Mouse (Mus musculus) limb, embryonic 12.5 days (tissue): Measurements from ENCODE around the gene Mbd3. TPM values are rescaled to one million over a fixed set of nuclear protein-coding genes. Genes with fewer than 3 reads are reported as not detected.

Experiments used
- ATAC-seq: fragments of 200-750 bp; cut with Nextera tagmentation; 2 replicates; pipeline ENCODE4 v1.8.0; 2017; ENCODE audit warnings: low read depth, moderate TSS enrichment; ENCODE audit not compliant: insufficient number of reproducible peaks, insufficient read depth, low FRiP score, low TSS enrichment
- H3K27ac ChIP-seq: fragments of 300-500 bp; sonication (generic); 2 replicates; pipeline ENCODE4 v1.5.1; 2016; ENCODE audit warnings: mild to moderate bottlenecking, moderate library complexity
- H3K27me3 ChIP-seq: fragments of 300-500 bp; sonication (generic); 2 replicates; pipeline ENCODE4 v1.6.1; 2016; ENCODE audit warnings: mild to moderate bottlenecking, moderate library complexity
- H3K36me3 ChIP-seq: fragments of 300-500 bp; sonication (generic); 2 replicates; pipeline ENCODE4 v1.6.1; 2016; ENCODE audit warnings: mild to moderate bottlenecking, moderate library complexity
- H3K4me1 ChIP-seq: fragments of 300-500 bp; sonication (generic); replicated peaks from 2 replicates; pipeline ENCODE4 v1.6.1; 2016
- H3K4me2 ChIP-seq: fragments of 300-500 bp; sonication (generic); 2 replicates; pipeline ENCODE4 v1.6.1; 2016; ENCODE audit warnings: mild to moderate bottlenecking, moderate library complexity
- H3K4me3 ChIP-seq: fragments of 300-500 bp; sonication (generic); replicated peaks from 2 replicates; pipeline ENCODE4 v1.5.1; 2016; ENCODE audit warnings: mild to moderate bottlenecking
- H3K9ac ChIP-seq: fragments of 300-500 bp; sonication (generic); replicated peaks from 2 replicates; pipeline ENCODE4 v1.6.1; 2016; ENCODE audit warnings: mild to moderate bottlenecking, moderate library complexity
- H3K9me3 ChIP-seq: fragments of 300-500 bp; sonication (generic); 2 replicates; pipeline ENCODE4 v1.6.1; 2016; ENCODE audit warnings: mild to moderate bottlenecking, moderate library complexity
- WGBS: fragments of 180-500 bp; shearing (Covaris S2); methylation state at CpG from one replicate; pipeline ENCODE4 v1.1.7; 2016; 5-methylcytosine and 5-hydroxymethylcytosine counted together
- polyA plus RNA-seq: library from polyadenylated mRNA; unstranded; fragments of >200 nt; fragmentation: Nextera tagmentation; extraction: Ambion mirVana; gene quantifications from 2 replicates; pipeline ENCODE4 v1.2.1, GENCODE M21; 2016

The Mbd3 gene
- polyA plus RNA-seq, 1 experiment from 2014 or later = 364 TPM

DNA sequence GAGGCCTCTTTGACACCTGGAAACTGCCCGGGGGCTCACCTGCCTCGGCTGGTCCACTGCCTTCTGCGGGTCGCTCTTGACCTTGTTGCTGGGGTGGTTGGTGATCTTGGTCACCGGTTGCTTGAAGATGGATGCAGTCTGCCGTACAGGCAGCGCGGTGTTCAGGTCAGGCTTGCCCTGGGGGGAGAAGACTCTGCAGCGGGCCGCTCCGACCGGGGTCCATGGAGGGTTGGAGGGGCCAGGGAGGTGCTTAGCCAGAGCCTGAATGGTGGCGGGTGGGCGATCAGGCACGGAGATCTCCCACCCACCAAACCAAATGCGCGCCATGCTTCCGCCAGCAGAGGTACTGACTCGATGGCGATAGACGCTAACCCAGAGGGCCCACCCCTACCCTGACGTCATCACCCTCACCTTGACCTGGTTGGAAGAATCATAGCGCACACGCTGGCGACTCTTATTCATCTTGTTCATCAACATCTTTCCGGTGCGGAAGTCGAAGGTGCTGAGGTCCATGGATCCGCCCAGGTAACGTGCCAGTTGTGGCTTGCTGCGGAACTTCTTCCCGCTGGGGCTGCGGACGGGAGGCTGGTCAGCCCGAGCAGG is 4.2 kb downstream of the Mbd3 start:
- H3K9me3 ChIP-seq = no peaks in the 10 kb centered on the region
- 94% methylated on average over 35 of the region's 35 CpGs for WGBS
- peaks cover 76% of the 10 kb centered on the region for H3K36me3 ChIP-seq

DNA sequence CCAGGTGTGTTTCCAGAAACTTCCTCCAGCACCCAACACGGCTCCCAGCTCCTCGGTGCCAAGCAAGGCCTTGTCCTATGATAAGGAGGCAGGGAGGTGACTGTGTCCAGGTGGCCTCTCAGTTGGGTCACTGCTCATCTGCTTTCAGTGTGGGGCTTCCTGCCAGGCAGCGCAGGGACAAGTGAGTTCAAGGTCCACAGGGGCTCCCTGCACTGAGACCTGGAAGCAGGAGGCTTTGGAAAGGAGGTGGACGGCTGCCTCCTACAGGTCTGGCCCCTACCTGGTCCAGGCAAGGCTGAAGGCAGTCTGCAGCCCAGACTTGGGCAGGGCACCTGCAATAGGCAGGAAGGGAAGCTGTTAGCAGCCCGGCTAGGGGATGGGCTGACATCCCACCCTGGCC is 6.7 kb downstream of the Mbd3 start:
- no peaks in the 10 kb centered on the region for H3K27me3 ChIP-seq
- H3K4me3 ChIP-seq = no peak overlapping the region
- 93% methylated on average over 5 of the region's 5 CpGs for WGBS
- no peaks in the 10 kb centered on the region for H3K9me3 ChIP-seq
- no peak overlapping the region for H3K4me2 ChIP-seq
- ATAC-seq = no peak
- peaks cover 26% of the 10 kb centered on the region for H3K4me1 ChIP-seq
- H3K36me3 ChIP-seq = peaks cover 81% of the 10 kb centered on the region
- no peak overlapping the region for H3K27ac ChIP-seq
- no peak overlapping the region for H3K9ac ChIP-seq

More for the DNA sequence above, 4.2 kb downstream of the Mbd3 start:
- Histone ChIP-seq H3K4me2 (no peak overlapping the region), H3K9ac (no peak overlapping the region), H3K27ac (no peak overlapping the region), H3K27me3 (no peaks in the 10 kb centered on the region), H3K4me1 (peaks cover 21% of the 10 kb centered on the region), H3K4me3 (no peak overlapping the region; the same call in 1 of the 2 replicates)
- ATAC-seq = no peak

DNA sequence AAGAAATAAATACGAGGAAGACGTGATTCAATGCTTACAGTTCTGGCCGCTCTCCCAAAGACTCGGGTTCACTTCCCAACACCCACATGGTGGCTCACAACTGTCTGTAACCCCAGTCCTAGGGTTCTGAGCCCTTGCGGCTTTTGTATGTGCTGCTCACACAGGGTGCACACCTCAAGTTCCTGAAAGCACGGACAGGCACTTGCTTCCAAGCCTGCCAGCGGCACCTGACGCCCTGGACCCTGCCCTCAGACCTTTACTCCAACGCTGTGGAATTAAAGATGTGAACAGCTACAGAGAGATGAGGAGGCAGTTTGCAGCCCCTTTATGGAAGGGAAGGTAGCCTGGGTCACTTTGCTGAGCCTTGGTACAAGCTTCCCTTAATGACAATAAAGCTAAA is 8.7 kb downstream of the Mbd3 start:
- H3K27me3 ChIP-seq = no peaks in the 10 kb centered on the region
- peaks cover 12% of the 10 kb centered on the region for H3K4me1 ChIP-seq
- no peak overlapping the region; the same call in 1 of the 2 replicates for H3K4me3 ChIP-seq
- H3K36me3 ChIP-seq = peaks cover 61% of the 10 kb centered on the region
- no peak overlapping the region for H3K4me2 ChIP-seq
- H3K27ac ChIP-seq = no peak overlapping the region
- H3K9ac ChIP-seq = no peak overlapping the region
- no peaks in the 10 kb centered on the region for H3K9me3 ChIP-seq
- no peak for ATAC-seq
- WGBS = 89% methylated on average over 9 of the region's 9 CpGs

DNA sequence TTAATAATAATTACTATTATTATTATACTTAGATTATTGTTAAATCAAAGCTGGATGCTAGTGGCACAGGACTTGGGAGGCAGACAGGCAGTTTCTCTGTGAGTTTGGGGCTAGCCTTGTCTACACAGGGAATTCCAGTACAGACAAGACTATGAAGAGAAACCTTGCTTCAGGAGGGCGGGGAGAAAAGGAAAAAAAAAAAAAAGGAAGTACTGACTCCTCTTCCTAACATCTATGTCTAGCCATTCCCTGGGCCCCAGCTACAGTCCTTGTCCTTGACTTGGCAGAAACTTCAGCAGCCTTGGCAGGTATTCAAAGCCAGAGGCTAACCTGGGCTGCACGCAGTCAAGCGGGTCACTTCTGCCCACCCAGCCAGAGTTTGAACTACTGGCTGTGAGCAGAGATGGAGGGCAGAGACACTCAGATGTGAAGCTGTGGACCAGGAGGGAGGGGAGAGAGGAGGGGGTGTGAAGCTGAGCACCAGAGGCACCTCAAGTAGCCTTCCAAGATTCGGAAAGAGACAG is 10.1 kb downstream of the Mbd3 start:
- no peak for ATAC-seq
- no peak overlapping the region for H3K4me3 ChIP-seq
- H3K9ac ChIP-seq = no peak overlapping the region
- H3K36me3 ChIP-seq = peaks cover 59% of the 10 kb centered on the region
- H3K9me3 ChIP-seq = no peaks in the 10 kb centered on the region
- H3K27me3 ChIP-seq = no peaks in the 10 kb centered on the region
- WGBS = 65% methylated on average over 4 of the region's 4 CpGs
- peaks cover 24% of the 10 kb centered on the region for H3K4me1 ChIP-seq
- H3K4me2 ChIP-seq = no peak overlapping the region
- H3K27ac ChIP-seq = no peak overlapping the region

DNA sequence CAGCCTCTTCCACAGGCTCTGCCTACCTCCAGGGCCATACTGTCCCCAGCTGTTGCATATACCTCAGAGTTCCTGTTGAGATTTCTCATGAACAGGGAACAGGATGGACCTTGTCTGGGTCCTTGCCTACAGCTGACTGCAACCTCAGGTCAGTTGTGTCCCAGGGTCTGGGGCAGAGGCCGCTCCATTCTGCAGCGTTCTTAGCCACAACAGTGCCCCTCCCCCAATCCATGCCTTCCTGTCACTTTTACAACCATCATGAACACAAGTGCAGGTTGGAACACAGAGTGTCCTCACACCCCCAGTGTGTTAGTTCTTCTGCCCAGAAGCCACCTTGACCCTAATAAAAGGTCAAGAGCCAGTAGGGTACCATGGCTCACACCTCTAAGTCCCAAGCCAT is 10.6 kb downstream of the Mbd3 start:
- Histone ChIP-seq H3K36me3 (peaks cover 59% of the 10 kb centered on the region), H3K9me3 (no peaks in the 10 kb centered on the region), H3K27ac (peak overlapping the region; percentile 84), H3K4me3 (peak overlapping the region; percentile 97; the same call in 1 of the 2 replicates), H3K4me1 (peaks cover 29% of the 10 kb centered on the region), H3K9ac (0 out of 2 replicates have a peak overlapping the region, but pooled peaks have one; percentile 97), H3K4me2 (peak overlapping the region; percentile 88), H3K27me3 (no peaks in the 10 kb centered on the region)
- 14% methylated on average over 2 of the region's 2 CpGs for WGBS
- ATAC-seq = no peak

DNA sequence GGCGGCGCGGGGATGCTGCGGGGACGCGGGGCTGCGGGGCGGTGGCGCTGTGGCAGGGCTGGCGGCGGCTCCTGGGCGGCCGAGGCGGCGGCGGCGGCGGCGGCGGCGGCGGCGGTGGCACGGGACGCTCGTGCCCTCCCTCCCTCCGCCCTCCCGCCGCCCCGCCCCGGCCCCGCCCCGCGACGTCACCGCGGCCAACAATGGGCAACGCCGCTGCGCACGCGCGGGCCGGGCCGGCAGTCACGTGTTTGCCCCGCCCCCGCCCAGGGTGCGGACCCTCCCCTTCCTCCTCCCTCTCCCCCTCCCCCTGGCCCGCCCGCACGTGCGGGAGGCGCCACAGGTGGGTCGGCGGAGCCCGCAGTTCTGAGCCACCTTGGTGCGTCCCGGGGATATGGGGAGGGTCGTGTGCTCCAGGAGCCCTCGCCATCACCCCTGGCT is 11.8 kb downstream of the Mbd3 start, which contains the start of gene Mex3d:
Gene Mex3d, minus strand, starts transcription at position 138 of the 438 bp plus-strand sequence.
- Histone ChIP-seq H3K4me1 (peaks cover 38% of the 10 kb centered on the region), H3K9ac (peak within 1 kb of the TSS; percentile 97), H3K27me3 (no peaks in the 10 kb centered on the region), H3K4me3 (peak within 1 kb of the TSS; percentile 97), H3K36me3 (peaks cover 59% of the 10 kb centered on the region), H3K4me2 (peak within 1 kb of the TSS; percentile 94), H3K9me3 (no peaks in the 10 kb centered on the region), H3K27ac (peak within 1 kb of the TSS; percentile 90)
- ATAC-seq = peak; percentile 7; the same call in 1 of the 2 replicates
- WGBS = 0% methylated on average over 27 of the region's 61 CpGs

DNA sequence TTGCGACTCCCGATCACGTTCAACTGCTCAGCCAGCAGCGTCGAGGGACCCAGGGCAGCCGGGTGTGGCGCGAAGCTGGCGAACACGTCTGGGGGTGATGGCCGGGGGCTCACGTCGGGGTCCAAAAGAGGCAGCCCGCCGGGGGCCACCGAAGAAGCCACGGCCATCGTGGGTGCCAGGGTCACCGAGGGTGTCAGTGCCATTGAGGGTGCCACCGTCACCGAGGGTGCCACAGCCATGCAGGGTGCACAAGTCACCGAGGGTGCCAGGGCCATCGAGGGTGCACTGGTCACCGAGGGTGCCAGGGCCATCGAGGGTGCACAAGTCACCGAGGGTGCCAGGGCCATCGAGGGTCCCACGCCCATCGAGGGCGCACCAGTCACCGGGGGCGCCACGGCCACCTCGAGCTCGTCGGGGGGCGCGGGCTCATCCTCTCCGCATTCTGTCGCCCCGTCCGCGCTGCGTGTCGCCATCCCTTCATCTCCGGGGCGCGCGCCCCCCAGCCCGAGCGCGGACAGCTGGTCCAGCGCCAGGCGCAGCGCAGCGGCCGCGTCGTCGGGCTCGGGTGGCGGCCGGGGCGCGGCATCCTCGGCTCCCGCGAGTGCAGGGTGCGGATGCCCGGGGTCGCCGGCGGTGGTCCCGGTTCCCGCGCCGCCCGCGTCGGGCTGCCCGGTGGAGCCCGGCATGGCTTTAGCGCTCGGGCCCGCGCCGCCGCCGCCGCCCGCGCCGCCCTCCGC is 12.4 kb downstream of the Mbd3 start:
- Histone ChIP-seq H3K4me2 (peak overlapping the region; percentile 94), H3K27ac (peak overlapping the region; percentile 90), H3K4me1 (peaks cover 38% of the 10 kb centered on the region), H3K27me3 (no peaks in the 10 kb centered on the region), H3K9ac (peak overlapping the region; percentile 97), H3K9me3 (no peaks in the 10 kb centered on the region), H3K36me3 (peaks cover 59% of the 10 kb centered on the region), H3K4me3 (peak overlapping the region; percentile 97)
- no peak for ATAC-seq
- under 1% methylated on average over 70 of the region's 94 CpGs for WGBS

DNA sequence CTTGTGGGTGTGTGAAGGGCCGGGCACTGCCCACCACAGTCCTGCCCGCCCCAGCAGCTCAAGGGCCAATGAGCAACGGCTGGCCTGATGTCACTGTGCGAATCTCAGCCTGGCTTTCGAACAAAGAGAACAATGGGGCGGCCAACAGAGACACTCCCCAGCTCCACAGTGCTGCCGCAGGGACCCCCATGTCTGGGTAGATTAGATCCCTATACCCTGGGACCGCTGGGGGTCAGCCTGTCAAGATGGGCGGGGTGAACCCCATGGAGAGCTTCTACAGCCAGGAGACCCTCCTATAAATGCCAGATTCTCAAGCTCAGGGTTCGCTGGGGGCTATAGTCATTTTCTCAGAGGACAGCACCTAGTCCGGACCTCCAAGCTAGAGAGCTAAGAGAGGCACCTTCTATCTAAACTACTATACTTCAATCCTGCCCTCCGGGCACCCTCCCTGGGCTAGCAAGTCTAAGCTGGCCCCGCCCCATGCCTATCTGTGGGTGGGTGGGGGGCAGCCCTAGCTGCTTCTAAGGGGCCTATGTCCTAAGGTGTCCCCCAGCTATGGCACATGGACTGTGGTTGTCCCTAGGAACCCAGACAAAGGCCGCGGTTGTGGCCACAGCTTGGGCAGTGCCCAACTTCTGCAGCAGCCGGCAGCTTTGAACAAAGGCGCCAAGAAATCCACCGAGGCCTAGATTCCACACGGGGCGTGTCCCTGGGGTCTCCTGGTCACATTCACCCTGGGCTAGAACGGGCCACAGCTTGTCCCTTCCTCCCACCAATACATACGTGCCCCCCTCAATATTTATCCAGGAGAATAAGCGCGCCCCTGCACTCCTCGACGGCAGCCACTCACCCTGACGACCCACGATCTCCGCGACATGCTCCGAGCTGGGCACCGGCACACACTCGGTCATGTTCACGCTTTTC is 13.3 kb downstream of the Mbd3 start:
- Histone ChIP-seq H3K27me3 (no peaks in the 10 kb centered on the region), H3K4me1 (peaks cover 43% of the 10 kb centered on the region), H3K4me3 (peak overlapping the region; percentile 97), H3K9ac (peak overlapping the region; percentile 97), H3K27ac (peak overlapping the region; percentile 90), H3K4me2 (peak overlapping the region; percentile 94), H3K36me3 (peaks cover 59% of the 10 kb centered on the region), H3K9me3 (no peaks in the 10 kb centered on the region)
- peak; percentile 44 for ATAC-seq
- 2% methylated on average over 34 of the region's 34 CpGs for WGBS

DNA sequence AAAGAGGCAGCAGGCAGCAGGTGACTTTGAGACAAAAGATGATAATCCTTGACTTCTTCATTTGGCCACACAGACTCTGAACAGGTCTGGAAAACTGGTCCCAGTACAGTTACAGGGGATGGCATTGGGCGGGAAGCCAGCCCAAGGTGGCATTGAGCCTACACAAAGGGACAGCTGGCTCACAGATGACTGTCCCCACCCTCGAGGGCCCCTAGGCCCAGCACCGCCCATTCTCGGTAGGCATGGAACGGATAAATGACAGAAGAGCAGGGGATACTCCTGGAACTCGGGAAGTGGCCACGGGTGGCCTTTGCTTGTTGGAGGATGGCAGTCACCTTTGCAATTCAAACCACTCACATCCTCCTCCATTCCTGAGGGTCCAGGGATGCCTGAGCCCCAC is 14.0 kb downstream of the Mbd3 start:
- H3K4me3 ChIP-seq = peak overlapping the region; percentile 97
- H3K27ac ChIP-seq = peak overlapping the region; percentile 90
- peaks cover 57% of the 10 kb centered on the region for H3K36me3 ChIP-seq
- peak overlapping the region; percentile 94 for H3K4me2 ChIP-seq
- peak overlapping the region; percentile 97 for H3K9ac ChIP-seq
- 0 out of 2 replicates have a peak, but pooled peaks have one; percentile 3 for ATAC-seq
- WGBS = 21% methylated on average over 7 of the region's 7 CpGs
- H3K4me1 ChIP-seq = peaks cover 48% of the 10 kb centered on the region
- H3K9me3 ChIP-seq = no peaks in the 10 kb centered on the region
- H3K27me3 ChIP-seq = no peaks in the 10 kb centered on the region

DNA sequence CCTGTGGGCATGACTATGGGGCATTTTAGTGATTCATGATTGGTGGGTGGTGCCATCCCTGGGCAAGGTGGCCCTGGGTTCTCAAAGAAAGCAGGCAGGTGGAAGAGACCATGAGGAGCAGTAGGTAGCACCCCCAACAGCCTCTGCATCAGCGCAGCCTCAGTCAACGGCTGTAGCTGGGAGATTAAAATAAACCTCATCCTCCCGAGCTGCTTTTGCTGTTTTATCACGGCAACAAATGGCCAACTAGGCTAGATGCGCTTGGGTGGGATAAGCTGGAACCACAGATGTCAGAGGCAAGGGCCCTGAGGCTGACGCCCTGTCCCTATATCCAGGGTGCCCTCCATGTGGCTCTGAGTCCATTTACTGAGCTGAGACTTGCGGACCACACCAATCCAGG is 14.6 kb downstream of the Mbd3 start:
- Histone ChIP-seq H3K27ac (no peak overlapping the region), H3K27me3 (no peaks in the 10 kb centered on the region), H3K4me2 (peak overlapping the region; percentile 94), H3K36me3 (peaks cover 56% of the 10 kb centered on the region), H3K9me3 (no peaks in the 10 kb centered on the region), H3K4me1 (peaks cover 48% of the 10 kb centered on the region), H3K9ac (peak overlapping the region; percentile 97), H3K4me3 (peak overlapping the region; percentile 97)
- WGBS = 80% methylated on average over 7 of the region's 7 CpGs
- ATAC-seq = no peak
